Mouse (Mus musculus) right cerebral cortex, postnatal 14 days (tissue): Measurements from ENCODE around the gene Med13.

Experiments used
- DNase-seq: peaks from one replicate; pipeline ENCODE4 v3.0.0; 2022

The Med13 gene

GRCm38 (mm10) chr11:86356854-86357788, at the start of gene Med13:
Gene Med13, minus strand, starts transcription at chr11:86357602.
- DNase-seq = peak; percentile 53

- DNase-seq = no peak
Measured at GRCm38 (mm10) chr11:86404590-86404989, 47.2 kb upstream of the Med13 start.

- DNase-seq = no peak
Measured at GRCm38 (mm10) chr11:86403845-86404244, 46.4 kb upstream of the Med13 start.

GRCm38 (mm10) chr11:86399241-86400107, 42.1 kb upstream of the Med13 start:
- DNase-seq = no peak

GRCm38 (mm10) chr11:86396950-86397594, 39.7 kb upstream of the Med13 start:
- DNase-seq = no peak

- no peak for DNase-seq
Measured at GRCm38 (mm10) chr11:86396518-86396917, 39.1 kb upstream of the Med13 start.

- peak; percentile 54 for DNase-seq
Measured at GRCm38 (mm10) chr11:86395513-86396125, 38.2 kb upstream of the Med13 start.

- no peak for DNase-seq
Measured at GRCm38 (mm10) chr11:86395100-86395499, 37.7 kb upstream of the Med13 start.

- no peak for DNase-seq
Measured at GRCm38 (mm10) chr11:86391687-86392086, 34.3 kb upstream of the Med13 start.

- no peak for DNase-seq
Measured at GRCm38 (mm10) chr11:86390308-86390707, 32.9 kb upstream of the Med13 start.

- DNase-seq = no peak
Measured at GRCm38 (mm10) chr11:86389506-86389905, 32.1 kb upstream of the Med13 start.

GRCm38 (mm10) chr11:86388821-86389480, 31.5 kb upstream of the Med13 start:
- DNase-seq = no peak

- no peak for DNase-seq
Measured at GRCm38 (mm10) chr11:86387121-86387893, 29.9 kb upstream of the Med13 start.

- no peak for DNase-seq
Measured at GRCm38 (mm10) chr11:86386576-86386975, 29.2 kb upstream of the Med13 start.

GRCm38 (mm10) chr11:86385710-86386282, 28.4 kb upstream of the Med13 start:
- DNase-seq = no peak

- no peak for DNase-seq
Measured at GRCm38 (mm10) chr11:86384141-86384540, 26.7 kb upstream of the Med13 start.

- DNase-seq = no peak
Measured at GRCm38 (mm10) chr11:86382520-86383157, 25.2 kb upstream of the Med13 start.

- no peak for DNase-seq
Measured at GRCm38 (mm10) chr11:86381478-86382091, 24.2 kb upstream of the Med13 start.

GRCm38 (mm10) chr11:86380521-86381238, 23.3 kb upstream of the Med13 start:
- no peak for DNase-seq
